Mouse (Mus musculus) G1E (cell line): Measurements from ENCODE around the gene Rspo1.

ENCODE experiments used
- CTCF ChIP-seq: IDR thresholded peaks from 2 replicates; pipeline ENCODE4 v1.5.1; 2012; ENCODE audit warnings: low read depth, low read length, inconsistent platforms, mixed read lengths
- GATA1 ChIP-seq: IDR thresholded peaks from 2 replicates; pipeline ENCODE4 v1.6.1; 2012; ENCODE audit warnings: borderline replicate concordance, low read length, inconsistent platforms, mixed read lengths
- GATA2 ChIP-seq: IDR thresholded peaks from 2 replicates; pipeline ENCODE4 v1.6.1; 2012; ENCODE audit warnings: low read depth, low read length, inconsistent platforms, borderline replicate concordance
- POLR2AphosphoS5 ChIP-seq: IDR thresholded peaks from 2 replicates; pipeline ENCODE4 v1.6.1; 2012; ENCODE audit warnings: low read depth, low read length, inconsistent platforms; ENCODE audit not compliant: insufficient replicate concordance
- TAL1 ChIP-seq: conservative IDR thresholded peaks from 2 replicates; pipeline ENCODE4 v1.6.1; 2012; ENCODE audit warnings: low read depth, low read length, inconsistent platforms, mixed read lengths

- TF ChIP-seq CTCF (no peak), GATA1 (no peak), TAL1 (no peak), POLR2AphosphoS5 (no peak), GATA2 (no peak)
Measured at GRCm38 (mm10) chr4:124984871-124985670, 1.2 kb upstream of the Rspo1 start.
